Mouse (Mus musculus): ENCODE measurements at regions not wholly inside any gene's neighbourhood (a gene's known extent, or its start where the extent isn't known, plus 50 kb on each side); places are given as distances from the start of the nearest gene placed in this dataset.

GRCm38 (mm10) chr3:52929827-52930605 is 87.0 kb downstream of the Cog6 start:
- no peak for DNase-seq (ENCODE audit: low spot score)

GRCm38 (mm10) chr3:52927361-52927841 is 89.6 kb downstream of the Cog6 start:
- DNase-seq (ENCODE audit: low spot score): peak; percentile 62

- DNase-seq (ENCODE audit: low spot score): no peak
Observed at GRCm38 (mm10) chr3:52926549-52926948, 90.5 kb downstream of the Cog6 start.

- peak; percentile 47 for DNase-seq (ENCODE audit: low spot score)
Observed at GRCm38 (mm10) chr3:52925223-52925622, 91.8 kb downstream of the Cog6 start.

- DNase-seq (ENCODE audit: low spot score): no peak
Observed at GRCm38 (mm10) chr3:52924631-52925030, 92.4 kb downstream of the Cog6 start.

- no peak for DNase-seq (ENCODE audit: low spot score)
Observed at GRCm38 (mm10) chr3:52923824-52924559, 93.0 kb downstream of the Cog6 start.

GRCm38 (mm10) chr3:52922411-52922810 is 94.6 kb downstream of the Cog6 start:
- no peak for DNase-seq (ENCODE audit: low spot score)

- DNase-seq (ENCODE audit: low spot score): no peak
Observed at GRCm38 (mm10) chr3:52906823-52907564, 110.0 kb downstream of the Cog6 start.

- DNase-seq (ENCODE audit: low spot score): no peak
Observed at GRCm38 (mm10) chr3:52904028-52904427, 113.0 kb downstream of the Cog6 start.

- no peak for DNase-seq (ENCODE audit: low spot score)
Observed at GRCm38 (mm10) chr3:52897665-52898064, 119.4 kb downstream of the Cog6 start.

- no peak for DNase-seq (ENCODE audit: low spot score)
Observed at GRCm38 (mm10) chr3:52896462-52896861, 120.6 kb downstream of the Cog6 start.

GRCm38 (mm10) chr3:52895751-52896150 is 121.3 kb downstream of the Cog6 start:
- DNase-seq (ENCODE audit: low spot score): no peak

GRCm38 (mm10) chr3:52894812-52895211 is 122.2 kb downstream of the Cog6 start:
- no peak for DNase-seq (ENCODE audit: low spot score)

- DNase-seq (ENCODE audit: low spot score): no peak
Observed at GRCm38 (mm10) chr3:52889156-52889715, 127.8 kb downstream of the Cog6 start.

GRCm38 (mm10) chr3:52881981-52882380 is 135.1 kb downstream of the Cog6 start:
- DNase-seq (ENCODE audit: low spot score): no peak

- DNase-seq (ENCODE audit: low spot score): no peak
Observed at GRCm38 (mm10) chr3:52881139-52881538, 135.9 kb downstream of the Cog6 start.

- DNase-seq (ENCODE audit: low spot score): no peak
Observed at GRCm38 (mm10) chr3:52879700-52880099, 137.3 kb downstream of the Cog6 start.

- DNase-seq (ENCODE audit: low spot score): no peak
Observed at GRCm38 (mm10) chr3:52878334-52878733, 138.7 kb downstream of the Cog6 start.

- no peak for DNase-seq (ENCODE audit: low spot score)
Observed at GRCm38 (mm10) chr3:52872260-52872659, 144.8 kb downstream of the Cog6 start.

- DNase-seq (ENCODE audit: low spot score): no peak
Observed at GRCm38 (mm10) chr3:52863146-52863849, 153.7 kb downstream of the Cog6 start.

- no peak for DNase-seq (ENCODE audit: low spot score)
Observed at GRCm38 (mm10) chr3:52862026-52862425, 155.0 kb downstream of the Cog6 start.

GRCm38 (mm10) chr3:52861538-52861937 is 155.5 kb downstream of the Cog6 start:
- DNase-seq (ENCODE audit: low spot score): no peak
